In the genomic region with DNA sequence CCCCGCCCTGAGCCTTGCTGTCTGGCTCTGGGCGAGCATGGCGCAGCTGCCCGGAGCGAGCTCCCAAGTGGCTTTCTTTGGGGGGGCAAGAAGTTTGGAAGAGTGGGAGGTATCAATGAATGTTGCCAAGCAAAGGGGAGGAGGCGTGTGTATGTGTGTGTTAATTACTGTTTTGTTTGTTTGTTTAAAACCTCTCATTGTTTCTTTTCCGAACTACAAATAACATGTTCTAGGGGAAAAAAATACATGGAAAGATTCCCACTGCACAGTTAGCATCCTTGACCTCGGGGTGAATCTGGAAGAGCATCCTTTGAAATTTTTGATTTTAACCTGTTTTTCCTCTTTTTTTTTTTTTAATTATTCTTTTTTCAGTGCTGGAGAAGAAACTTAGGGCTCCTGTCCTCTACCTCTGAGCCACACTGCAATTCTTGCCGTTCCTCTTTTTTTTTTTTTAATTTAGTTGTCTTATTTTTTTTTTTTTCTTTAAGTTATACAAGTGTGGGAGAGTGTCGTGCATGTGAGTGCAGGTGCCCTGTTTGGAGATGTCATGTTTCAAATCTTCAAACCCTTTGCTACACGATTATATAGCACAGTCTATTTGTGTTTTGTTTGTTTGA, we compare ENCODE assay signal across 9 mouse cellular contexts. TPM values are rescaled to one million over a fixed set of nuclear protein-coding genes. Genes with fewer than 3 reads are reported as not detected.
DNase-seq lines count a peak whose midpoint lies in the region; ATAC-seq and TF ChIP-seq lines count a peak whose summit lies in the region.
"Had no signal": no experiment of that assay in that cellular context is flagged by ENCODE, and none has a peak within 500 bp of the region (broad histone marks: within the 10 kb centered on the region; RNA-seq: fewer than 3 reads in every experiment).

No protein-coding gene starts in this region.

- H3K36me3 ChIP-seq in liver, embryonic 11.5 days (ENCODE audit: control insufficient read depth, insufficient read depth, low read length) = no peaks in the 10 kb centered on the region
- H3K36me3 ChIP-seq in liver, postnatal 0 days (replicated peaks; ENCODE audit: insufficient read depth, low read length) = no peaks in the 10 kb centered on the region
- H3K36me3 ChIP-seq in forebrain, embryonic 11.5 days (ENCODE audit: control insufficient read depth, insufficient read depth, low read length) = no peaks in the 10 kb centered on the region
- no peaks in the 10 kb centered on the region for H3K36me3 ChIP-seq in intestine, embryonic 15.5 days
- H3K36me3 ChIP-seq in neural tube, embryonic 13.5 days = no peaks in the 10 kb centered on the region

- TF ChIP-seq CTCF in liver, postnatal 0 days (IDR thresholded peaks at IDR 0.05; ENCODE audit: low read depth) = no peak

- 34% methylated on average over 11 of the region's 11 CpGs for WGBS in liver, embryonic 11.5 days
- WGBS in liver, postnatal 0 days (ENCODE audit: insufficient replicate concordance) = 31% methylated on average over 11 of the region's 11 CpGs
- 11% methylated on average over 11 of the region's 11 CpGs for WGBS in forebrain, embryonic 11.5 days
- WGBS in intestine, embryonic 15.5 days = 26% methylated on average over 11 of the region's 11 CpGs
- 7% methylated on average over 11 of the region's 11 CpGs for WGBS in neural tube, embryonic 13.5 days

- no peak overlapping the region for H3K9ac ChIP-seq in liver, embryonic 11.5 days (ENCODE audit: low read depth, low read length)
- H3K9ac ChIP-seq in liver, postnatal 0 days (replicated peaks) = no peak overlapping the region
- peak overlapping the region; percentile 55 for H3K9ac ChIP-seq in forebrain, embryonic 11.5 days (ENCODE audit: low read length)
- H3K9ac ChIP-seq in intestine, embryonic 15.5 days = peak overlapping the region; percentile 42; the same call in 1 of the 2 replicates
- peak overlapping the region; percentile 67 for H3K9ac ChIP-seq in neural tube, embryonic 13.5 days
- H3K9ac ChIP-seq: liver, embryonic 14.5 days had no signal

- ATAC-seq in liver, embryonic 11.5 days (replicated peaks; ENCODE audit: low FRiP score) = no peak
- ATAC-seq in liver, postnatal 0 days = no peak
- ATAC-seq in forebrain, embryonic 11.5 days (replicated peaks; ENCODE audit: low FRiP score) = no peak
- ATAC-seq in intestine, embryonic 15.5 days = no peak
- no peak for ATAC-seq in neural tube, embryonic 13.5 days (ENCODE audit: low read depth)

- H3K27me3 ChIP-seq in liver, embryonic 11.5 days (replicated peaks; ENCODE audit: control insufficient read depth, insufficient read depth, low read length) = peaks cover 20% of the 10 kb centered on the region
- peaks cover 14% of the 10 kb centered on the region; the same call in 1 of the 2 replicates for H3K27me3 ChIP-seq in liver, postnatal 0 days (ENCODE audit: insufficient read depth, low read length)
- H3K27me3 ChIP-seq in forebrain, embryonic 11.5 days (ENCODE audit: control insufficient read depth, insufficient read depth, low read length) = no peaks in the 10 kb centered on the region
- H3K27me3 ChIP-seq in intestine, embryonic 15.5 days (replicated peaks) = no peaks in the 10 kb centered on the region
- no peaks in the 10 kb centered on the region for H3K27me3 ChIP-seq in neural tube, embryonic 13.5 days

- no peak overlapping the region for H3K27ac ChIP-seq in liver, embryonic 11.5 days (ENCODE audit: low read depth, low read length)
- H3K27ac ChIP-seq in liver, postnatal 0 days (ENCODE audit: low read depth) = no peak overlapping the region
- H3K27ac ChIP-seq in forebrain, embryonic 11.5 days (ENCODE audit: low read depth, low read length) = peak overlapping the region; percentile 85
- H3K27ac ChIP-seq in intestine, embryonic 15.5 days = no peak overlapping the region
- peak overlapping the region; percentile 78 for H3K27ac ChIP-seq in neural tube, embryonic 13.5 days (replicated peaks)
- H3K27ac ChIP-seq: liver, embryonic 14.5 days had no signal

- H3K4me1 ChIP-seq in liver, embryonic 11.5 days (replicated peaks; ENCODE audit: control insufficient read depth, insufficient read depth, low read length) = no peaks in the 10 kb centered on the region
- no peaks in the 10 kb centered on the region for H3K4me1 ChIP-seq in liver, postnatal 0 days (ENCODE audit: insufficient read depth)
- peaks cover 7% of the 10 kb centered on the region; the same call in 1 of the 2 replicates for H3K4me1 ChIP-seq in forebrain, embryonic 11.5 days (replicated peaks; ENCODE audit: control insufficient read depth, insufficient read depth, low read length)
- peaks cover 3% of the 10 kb centered on the region for H3K4me1 ChIP-seq in intestine, embryonic 15.5 days (replicated peaks)
- H3K4me1 ChIP-seq in neural tube, embryonic 13.5 days (replicated peaks) = peaks cover 17% of the 10 kb centered on the region

- H3K4me2 ChIP-seq in liver, embryonic 11.5 days = peak overlapping the region; percentile 42
- H3K4me2 ChIP-seq in liver, postnatal 0 days (ENCODE audit: low read depth, low read length) = no peak overlapping the region
- peak overlapping the region; percentile 48 for H3K4me2 ChIP-seq in forebrain, embryonic 11.5 days (ENCODE audit: low read depth, low read length, severe bottlenecking)
- H3K4me2 ChIP-seq in intestine, embryonic 15.5 days (replicated peaks) = peak overlapping the region; percentile 66
- H3K4me2 ChIP-seq in neural tube, embryonic 13.5 days = peak overlapping the region; percentile 63

- no peak for DNase-seq in liver, embryonic 11.5 days (ENCODE audit: low spot score)
- DNase-seq in liver, postnatal 0 days = no peak
- no peak for DNase-seq in forebrain, embryonic 11.5 days (ENCODE audit: low spot score)
- no peak for DNase-seq in T-cell, adult 2 months (ENCODE audit: low spot score)
- DNase-seq in cerebellum, adult 9-11 months = no peak
- no peak for DNase-seq in layer of hippocampus, postnatal 10 days (ENCODE audit: low spot score in 2 of 2)

- no peaks in the 10 kb centered on the region for H3K9me3 ChIP-seq in liver, embryonic 11.5 days (ENCODE audit: control insufficient read depth, low read length)
- H3K9me3 ChIP-seq in liver, postnatal 0 days (ENCODE audit: low read length) = no peaks in the 10 kb centered on the region
- no peaks in the 10 kb centered on the region for H3K9me3 ChIP-seq in forebrain, embryonic 11.5 days (ENCODE audit: control insufficient read depth, low read length)
- H3K9me3 ChIP-seq in intestine, embryonic 15.5 days = no peaks in the 10 kb centered on the region
- H3K9me3 ChIP-seq in neural tube, embryonic 13.5 days = no peaks in the 10 kb centered on the region

- TF ChIP-seq EP300 in liver, postnatal 0 days (IDR thresholded peaks at IDR 0.05; ENCODE audit: low read depth) = no peak

- H3K4me3 ChIP-seq in liver, embryonic 11.5 days (ENCODE audit: low read depth, low read length) = peak overlapping the region; percentile 19; the same call in 1 of the 2 replicates
- no peak overlapping the region for H3K4me3 ChIP-seq in liver, postnatal 0 days (ENCODE audit: low read depth, low read length)
- peak overlapping the region; percentile 7; the same call in 1 of the 2 replicates for H3K4me3 ChIP-seq in forebrain, embryonic 11.5 days (ENCODE audit: low read depth, low read length)
- peak overlapping the region; percentile 18; the same call in 1 of the 2 replicates for H3K4me3 ChIP-seq in intestine, embryonic 15.5 days (replicated peaks)
- H3K4me3 ChIP-seq in neural tube, embryonic 13.5 days = peak overlapping the region; percentile 31

RNA-seq across cellular contexts. Expression of a gene that starts 25.5 kb away (rescaled TPM):
- 792 and 865 TPM in 2 replicates for polyA plus RNA-seq in liver, embryonic 11.5 days (2014; fragmentation: Nextera tagmentation; extraction: Ambion mirVana)
- polyA plus RNA-seq in liver, postnatal 0 days (2015; fragmentation: Nextera tagmentation; extraction: Ambion mirVana) = 936 and 952 TPM in 2 replicates
- 674 and 731 TPM in 2 replicates for polyA plus RNA-seq in forebrain, embryonic 11.5 days (2014; fragmentation: Nextera tagmentation; extraction: Ambion mirVana)
- polyA plus RNA-seq in intestine, embryonic 15.5 days (2015; fragmentation: Nextera tagmentation; extraction: Ambion mirVana) = 1,187 and 1,356 TPM in 2 replicates
- polyA plus RNA-seq in neural tube, embryonic 13.5 days (2015; fragmentation: Nextera tagmentation; extraction: Ambion mirVana) = 1,130 and 1,174 TPM in 2 replicates
- 100 to 1,000 TPM; 732 to 825 TPM for total RNA-seq in layer of hippocampus, postnatal 10 days (2021)

RNA-seq across cellular contexts. Expression of a gene that starts 33.3 kb away (rescaled TPM):
- 59.0 and 59.6 TPM in 2 replicates for polyA plus RNA-seq in liver, embryonic 11.5 days (2014; fragmentation: Nextera tagmentation; extraction: Ambion mirVana)
- polyA plus RNA-seq in liver, postnatal 0 days (2015; fragmentation: Nextera tagmentation; extraction: Ambion mirVana) = 20.3 and 24.2 TPM in 2 replicates
- polyA plus RNA-seq in forebrain, embryonic 11.5 days (2014; fragmentation: Nextera tagmentation; extraction: Ambion mirVana) = 56.4 and 59.4 TPM in 2 replicates
- 62.7 and 66.3 TPM in 2 replicates for polyA plus RNA-seq in intestine, embryonic 15.5 days (2015; fragmentation: Nextera tagmentation; extraction: Ambion mirVana)
- 49.7 and 54.8 TPM in 2 replicates for polyA plus RNA-seq in neural tube, embryonic 13.5 days (2015; fragmentation: Nextera tagmentation; extraction: Ambion mirVana)
- 10 to 100 TPM; 31.0 to 35.3 TPM for total RNA-seq in layer of hippocampus, postnatal 10 days (2021)

RNA-seq across cellular contexts. Expression of a gene that starts 33.3 kb away (rescaled TPM):
- 39.3 and 39.4 TPM in 2 replicates for polyA plus RNA-seq in liver, embryonic 11.5 days (2014; fragmentation: Nextera tagmentation; extraction: Ambion mirVana)
- 11.7 and 12.1 TPM in 2 replicates for polyA plus RNA-seq in liver, postnatal 0 days (2015; fragmentation: Nextera tagmentation; extraction: Ambion mirVana)
- 51.5 and 51.6 TPM in 2 replicates for polyA plus RNA-seq in forebrain, embryonic 11.5 days (2014; fragmentation: Nextera tagmentation; extraction: Ambion mirVana)
- 24.8 and 24.9 TPM in 2 replicates for polyA plus RNA-seq in intestine, embryonic 15.5 days (2015; fragmentation: Nextera tagmentation; extraction: Ambion mirVana)
- polyA plus RNA-seq in neural tube, embryonic 13.5 days (2015; fragmentation: Nextera tagmentation; extraction: Ambion mirVana) = 36.7 and 41.1 TPM in 2 replicates
- 10 to 100 TPM; 29.3 to 32.5 TPM for total RNA-seq in layer of hippocampus, postnatal 10 days (2021)

RNA-seq across cellular contexts. Expression of a gene that starts 47.3 kb away (rescaled TPM):
- polyA plus RNA-seq in liver, embryonic 11.5 days (2014; fragmentation: Nextera tagmentation; extraction: Ambion mirVana) = 261 and 275 TPM in 2 replicates
- polyA plus RNA-seq in liver, postnatal 0 days (2015; fragmentation: Nextera tagmentation; extraction: Ambion mirVana) = 86.0 and 90.6 TPM in 2 replicates
- 373 and 388 TPM in 2 replicates for polyA plus RNA-seq in forebrain, embryonic 11.5 days (2014; fragmentation: Nextera tagmentation; extraction: Ambion mirVana)
- 217 and 220 TPM in 2 replicates for polyA plus RNA-seq in intestine, embryonic 15.5 days (2015; fragmentation: Nextera tagmentation; extraction: Ambion mirVana)
- 170 and 220 TPM in 2 replicates for polyA plus RNA-seq in neural tube, embryonic 13.5 days (2015; fragmentation: Nextera tagmentation; extraction: Ambion mirVana)
- total RNA-seq in layer of hippocampus, postnatal 10 days (2021) = 10 to 100 TPM; 63.6 to 77.0 TPM

RNA-seq across cellular contexts. Expression of a gene that starts 55.1 kb away (rescaled TPM):
- polyA plus RNA-seq in liver, embryonic 11.5 days (2014; fragmentation: Nextera tagmentation; extraction: Ambion mirVana) = 7.5 and 9.7 TPM in 2 replicates
- polyA plus RNA-seq in liver, postnatal 0 days (2015; fragmentation: Nextera tagmentation; extraction: Ambion mirVana) = 0.15 and 0.26 TPM in 2 replicates
- 202 and 219 TPM in 2 replicates for polyA plus RNA-seq in forebrain, embryonic 11.5 days (2014; fragmentation: Nextera tagmentation; extraction: Ambion mirVana)
- polyA plus RNA-seq in intestine, embryonic 15.5 days (2015; fragmentation: Nextera tagmentation; extraction: Ambion mirVana) = 8.7 and 10.4 TPM in 2 replicates
- 66.5 and 66.7 TPM in 2 replicates for polyA plus RNA-seq in neural tube, embryonic 13.5 days (2015; fragmentation: Nextera tagmentation; extraction: Ambion mirVana)
- total RNA-seq in layer of hippocampus, postnatal 10 days (2021) = 10 to 100 TPM; 73.0 to 76.2 TPM

Comparison
In these comparisons a context has a peak if more than half of its experiments do, and no peak if none do; other contexts are left out.
1. H3K27ac ChIP-seq: peak in forebrain, embryonic 11.5 days (single experiment) and neural tube, embryonic 13.5 days (single experiment); none in liver, embryonic 11.5 days (single experiment), liver, postnatal 0 days (single experiment) and intestine, embryonic 15.5 days (single experiment).
2. H3K9ac ChIP-seq: peak in forebrain, embryonic 11.5 days (single experiment), intestine, embryonic 15.5 days (single experiment) and neural tube, embryonic 13.5 days (single experiment); none in liver, embryonic 11.5 days (single experiment) and liver, postnatal 0 days (single experiment).